ENCODE assay signal across 19 mouse cellular contexts in the genomic region with DNA sequence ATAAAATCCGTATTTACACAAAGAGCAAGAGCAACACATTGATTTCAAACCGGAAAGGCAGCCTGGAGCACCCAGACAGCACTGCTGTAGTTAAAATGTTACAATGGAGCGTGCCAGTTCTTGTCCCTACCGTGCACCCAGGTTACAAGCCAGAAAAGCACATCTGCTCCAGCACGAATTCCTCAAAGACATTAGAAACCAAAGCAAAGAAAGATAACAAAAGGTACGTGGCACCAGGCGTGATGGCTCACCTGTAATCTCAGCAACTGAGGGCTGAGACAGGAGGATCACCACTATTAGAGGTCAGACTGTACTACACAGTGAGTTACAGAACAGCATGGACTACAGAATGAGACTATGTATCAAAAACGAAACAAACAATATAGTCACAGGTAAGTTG. TPM values are rescaled to one million over a fixed set of nuclear protein-coding genes. Genes with fewer than 3 reads are reported as not detected.
DNase-seq lines count a peak whose midpoint lies in the region; ATAC-seq and TF ChIP-seq lines count a peak whose summit lies in the region.
"Had no signal": no experiment of that assay in that cellular context is flagged by ENCODE, and none has a peak within 500 bp of the region (broad histone marks: within the 10 kb centered on the region; RNA-seq: fewer than 3 reads in every experiment).

No protein-coding gene starts in this region.

- H3K9me3 ChIP-seq in embryonic facial prominence, embryonic 13.5 days: no peaks in the 10 kb centered on the region
- no peaks in the 10 kb centered on the region for H3K9me3 ChIP-seq in embryonic facial prominence, embryonic 10.5 days
- no peaks in the 10 kb centered on the region for H3K9me3 ChIP-seq in neural tube, embryonic 15.5 days (replicated peaks)
- H3K9me3 ChIP-seq: heart, embryonic 13.5 days; kidney, embryonic 15.5 days had no signal

- WGBS in embryonic facial prominence, embryonic 13.5 days: 70% methylated on average over 8 of the region's 8 CpGs
- WGBS in embryonic facial prominence, embryonic 10.5 days: 88% methylated on average over 8 of the region's 8 CpGs
- WGBS in kidney, adult 2 months: 53% methylated on average over 8 of the region's 8 CpGs
- 53% methylated on average over 8 of the region's 8 CpGs for WGBS in neural tube, embryonic 15.5 days

- peaks cover 32% of the 10 kb centered on the region for H3K4me1 ChIP-seq in embryonic facial prominence, embryonic 13.5 days
- H3K4me1 ChIP-seq in embryonic facial prominence, embryonic 10.5 days: peaks cover 30% of the 10 kb centered on the region
- peaks cover 9% of the 10 kb centered on the region for H3K4me1 ChIP-seq in kidney, adult 2 months (ENCODE audit: control insufficient read depth, insufficient read depth, low read length)
- peaks cover 50% of the 10 kb centered on the region for H3K4me1 ChIP-seq in neural tube, embryonic 15.5 days

- no peak for TF ChIP-seq CTCF in kidney, adult 2 months (conservative IDR thresholded peaks at IDR 0.05; ENCODE audit: insufficient read depth, insufficient read length, low read depth, low read length)

- no peak overlapping the region for H3K4me3 ChIP-seq in embryonic facial prominence, embryonic 13.5 days
- H3K4me3 ChIP-seq in embryonic facial prominence, embryonic 10.5 days: no peak overlapping the region; the same call in 1 of the 2 replicates
- H3K4me3 ChIP-seq in kidney, adult 2 months (ENCODE audit: insufficient read depth, low read depth, low read length): no peak overlapping the region
- no peak overlapping the region for H3K4me3 ChIP-seq in neural tube, embryonic 15.5 days (replicated peaks)
- H3K4me3 ChIP-seq: erythroblast, embryonic 14.5 days; heart, embryonic 13.5 days; kidney, embryonic 15.5 days had no signal

- no peaks in the 10 kb centered on the region for H3K27me3 ChIP-seq in embryonic facial prominence, embryonic 13.5 days
- H3K27me3 ChIP-seq in embryonic facial prominence, embryonic 10.5 days (replicated peaks; ENCODE audit: low read depth, poor library complexity, severe bottlenecking): no peaks in the 10 kb centered on the region
- no peaks in the 10 kb centered on the region for H3K27me3 ChIP-seq in kidney, adult 2 months (replicated peaks; ENCODE audit: control insufficient read depth, insufficient read depth, low read length)
- H3K27me3 ChIP-seq in neural tube, embryonic 15.5 days (replicated peaks): no peaks in the 10 kb centered on the region
- H3K27me3 ChIP-seq: heart, embryonic 13.5 days; kidney, embryonic 15.5 days had no signal

- no peak for DNase-seq in embryonic facial prominence, embryonic 10.5 days (ENCODE audit: low spot score)
- DNase-seq in kidney, adult 2 months: peak; percentile 16
- DNase-seq in kidney, adult 11 months: no peak
- peak; percentile 10 to 37 for DNase-seq in urinary bladder, adult 18-20 months (ENCODE audit: low spot score in 2 of 2)
- DNase-seq in urinary bladder, postnatal 10 days (ENCODE audit: low spot score): no peak
- DNase-seq in testis, postnatal 14 days (ENCODE audit: low spot score): no peak
- DNase-seq: adrenal gland, postnatal 10 days; cerebellum, adult 8-10 months; embryo, embryonic 11 days; gastrocnemius, postnatal 25 days; layer of hippocampus, postnatal 36 days; lung, adult 18-20 months; lung, postnatal 4 days; thymus, postnatal 4 days had no signal

- H3K9ac ChIP-seq in embryonic facial prominence, embryonic 13.5 days: 0 out of 2 replicates have a peak overlapping the region, but pooled peaks have one; percentile 6
- H3K9ac ChIP-seq in neural tube, embryonic 15.5 days (replicated peaks): no peak overlapping the region
- H3K9ac ChIP-seq: heart, embryonic 13.5 days; kidney, embryonic 15.5 days had no signal

- no peak for ATAC-seq in embryonic facial prominence, embryonic 13.5 days (ENCODE audit: insufficient number of reproducible peaks, insufficient read depth, low FRiP score, low TSS enrichment, low read depth)
- ATAC-seq in neural tube, embryonic 15.5 days (ENCODE audit: low FRiP score): no peak

- peak overlapping the region; percentile 49; the same call in 1 of the 2 replicates for H3K27ac ChIP-seq in embryonic facial prominence, embryonic 13.5 days
- no peak overlapping the region for H3K27ac ChIP-seq in embryonic facial prominence, embryonic 10.5 days (replicated peaks)
- H3K27ac ChIP-seq in kidney, adult 2 months (ENCODE audit: insufficient read depth, low read depth, low read length): no peak overlapping the region
- H3K27ac ChIP-seq in neural tube, embryonic 15.5 days (replicated peaks): no peak overlapping the region
- H3K27ac ChIP-seq: heart, embryonic 13.5 days; kidney, embryonic 15.5 days had no signal

- TF ChIP-seq POLR2A in kidney, adult 2 months (IDR thresholded peaks at IDR 0.05; ENCODE audit: low read depth, low read length): no peak

- H3K4me2 ChIP-seq in embryonic facial prominence, embryonic 13.5 days: peak overlapping the region; percentile 4
- H3K4me2 ChIP-seq in neural tube, embryonic 15.5 days: peak overlapping the region; percentile 67
- H3K4me2 ChIP-seq: heart, embryonic 13.5 days; kidney, embryonic 15.5 days had no signal

- H3K36me3 ChIP-seq in embryonic facial prominence, embryonic 13.5 days: peaks cover 41% of the 10 kb centered on the region
- H3K36me3 ChIP-seq in embryonic facial prominence, embryonic 10.5 days (replicated peaks): peaks cover 66% of the 10 kb centered on the region
- 0 out of 2 replicates have a peak, but pooled peaks cover 1% of the 10 kb centered on the region for H3K36me3 ChIP-seq in kidney, adult 2 months (ENCODE audit: control insufficient read depth, insufficient read depth, low read length)
- H3K36me3 ChIP-seq in neural tube, embryonic 15.5 days: peaks cover 29% of the 10 kb centered on the region

RNA-seq across cellular contexts. Expression of a gene that starts 2.8 kb away (rescaled TPM):
- 95.8 and 96.5 TPM in 2 replicates for polyA plus RNA-seq in embryonic facial prominence, embryonic 13.5 days (2015; fragmentation: Nextera tagmentation; extraction: Ambion mirVana)
- 120 and 124 TPM in 2 replicates for polyA plus RNA-seq in embryonic facial prominence, embryonic 10.5 days (2016; fragmentation: Nextera tagmentation; extraction: Ambion mirVana)
- 16.3 and 18.5 TPM in 2 replicates for polyA plus RNA-seq in kidney, adult 2 months (2012; rRNA removed)
- polyA plus RNA-seq in neural tube, embryonic 15.5 days (2015; fragmentation: Nextera tagmentation; extraction: Ambion mirVana): 131 and 146 TPM in 2 replicates

RNA-seq across cellular contexts. Expression of a gene that starts 21.0 kb away (rescaled TPM):
- polyA plus RNA-seq in embryonic facial prominence, embryonic 13.5 days (2015; fragmentation: Nextera tagmentation; extraction: Ambion mirVana): 4.3 and 4.8 TPM in 2 replicates
- polyA plus RNA-seq in embryonic facial prominence, embryonic 10.5 days (2016; fragmentation: Nextera tagmentation; extraction: Ambion mirVana): 3.4 and 4.2 TPM in 2 replicates
- 1.1 and 1.3 TPM in 2 replicates for polyA plus RNA-seq in kidney, adult 2 months (2012; rRNA removed)
- 32.5 and 38.6 TPM in 2 replicates for polyA plus RNA-seq in neural tube, embryonic 15.5 days (2015; fragmentation: Nextera tagmentation; extraction: Ambion mirVana)

Comparison
In these comparisons a context has a peak if more than half of its experiments do, and no peak if none do; other contexts are left out.
1. DNase-seq: peak in kidney, adult 2 months (single experiment) and urinary bladder, adult 18-20 months (2 of 2); none in embryonic facial prominence, embryonic 10.5 days (single experiment), kidney, adult 11 months (single experiment), urinary bladder, postnatal 10 days (single experiment) and testis, postnatal 14 days (single experiment).